Mouse (Mus musculus): ENCODE measurements around the gene Tmeff1. TPM values are rescaled to one million over a fixed set of nuclear protein-coding genes. Genes with fewer than 3 reads are reported as not detected.

Tmeff1 gene
- polyA plus RNA-seq, 1 experiment from 2014 or later = 93.4 TPM

DNA sequence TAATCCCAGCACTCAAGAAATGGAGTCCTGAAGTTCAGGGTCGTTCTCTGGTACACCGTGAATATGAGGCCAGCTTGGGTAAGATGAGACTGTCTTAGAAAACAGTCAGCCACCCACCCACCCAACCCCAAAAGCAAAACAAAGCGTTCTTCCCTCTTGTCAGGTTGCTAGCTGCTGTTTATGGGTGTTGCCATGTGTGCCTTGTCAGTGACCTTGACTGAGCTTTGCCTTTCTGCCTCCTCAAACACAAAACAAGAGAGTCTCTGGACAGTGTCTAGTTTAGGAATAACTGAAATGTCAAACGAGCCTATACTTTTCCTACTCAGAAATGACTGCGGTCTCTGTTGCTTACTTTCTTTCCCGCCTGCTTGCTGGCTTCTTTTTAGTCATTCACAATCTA is 37.3 kb downstream of the Tmeff1 start:
- 73% methylated on average over 6 of the region's 6 CpGs for WGBS

DNA sequence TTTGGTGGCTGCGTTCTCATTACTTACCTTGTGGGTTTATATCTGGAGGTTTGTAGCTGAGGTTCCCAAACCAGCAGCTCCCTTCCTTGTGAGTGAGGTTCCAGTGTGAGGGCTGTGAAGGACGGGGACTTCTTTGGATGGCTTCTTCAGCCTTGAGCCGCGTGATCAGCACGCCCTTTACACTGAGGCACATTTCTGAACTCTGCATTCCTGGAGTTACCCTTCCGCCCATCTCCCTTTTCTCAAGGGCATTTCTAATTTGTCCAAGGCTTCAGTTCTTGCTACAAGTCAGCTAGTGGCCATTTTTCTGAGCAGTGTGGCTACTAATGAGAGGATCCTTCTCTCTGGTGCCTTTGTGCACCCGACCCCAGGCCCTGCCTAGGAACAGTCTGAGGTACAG is 38.0 kb downstream of the Tmeff1 start:
- no peaks in the 10 kb centered on the region for H3K9me3 ChIP-seq (ENCODE audit: control insufficient read depth, low read length)
- no peak overlapping the region for H3K9ac ChIP-seq (ENCODE audit: low read depth, low read length)
- H3K27me3 ChIP-seq (ENCODE audit: control insufficient read depth, insufficient read depth, low read length) = no peaks in the 10 kb centered on the region
- 94% methylated on average over 7 of the region's 7 CpGs for WGBS
- H3K4me3 ChIP-seq (ENCODE audit: low read length) = no peak overlapping the region
- H3K4me1 ChIP-seq (ENCODE audit: control insufficient read depth, insufficient read depth, low read length) = no peaks in the 10 kb centered on the region
- no peak overlapping the region for H3K4me2 ChIP-seq (replicated peaks; ENCODE audit: low read depth, low read length)
- ATAC-seq (ENCODE audit: low FRiP score, low TSS enrichment) = no peak
- peaks cover 7% of the 10 kb centered on the region; the same call in 1 of the 2 replicates for H3K36me3 ChIP-seq (ENCODE audit: control insufficient read depth, insufficient read depth, low read length)
- no peak overlapping the region for H3K27ac ChIP-seq (ENCODE audit: low read depth, low read length)

More for the DNA sequence above, 37.3 kb downstream of the Tmeff1 start:
- Histone ChIP-seq H3K9ac (ENCODE audit: low read depth, low read length) (no peak overlapping the region), H3K9me3 (ENCODE audit: control insufficient read depth, low read length) (no peaks in the 10 kb centered on the region), H3K4me2 (replicated peaks; ENCODE audit: low read depth, low read length) (no peak overlapping the region), H3K27me3 (ENCODE audit: control insufficient read depth, insufficient read depth, low read length) (no peaks in the 10 kb centered on the region), H3K36me3 (ENCODE audit: control insufficient read depth, insufficient read depth, low read length) (peaks cover 9% of the 10 kb centered on the region), H3K4me1 (ENCODE audit: control insufficient read depth, insufficient read depth, low read length) (no peaks in the 10 kb centered on the region), H3K27ac (ENCODE audit: low read depth, low read length) (no peak overlapping the region), H3K4me3 (ENCODE audit: low read length) (no peak overlapping the region)
- ATAC-seq (ENCODE audit: low FRiP score, low TSS enrichment) = 0 out of 2 replicates have a peak, but pooled peaks have one; percentile 22

DNA sequence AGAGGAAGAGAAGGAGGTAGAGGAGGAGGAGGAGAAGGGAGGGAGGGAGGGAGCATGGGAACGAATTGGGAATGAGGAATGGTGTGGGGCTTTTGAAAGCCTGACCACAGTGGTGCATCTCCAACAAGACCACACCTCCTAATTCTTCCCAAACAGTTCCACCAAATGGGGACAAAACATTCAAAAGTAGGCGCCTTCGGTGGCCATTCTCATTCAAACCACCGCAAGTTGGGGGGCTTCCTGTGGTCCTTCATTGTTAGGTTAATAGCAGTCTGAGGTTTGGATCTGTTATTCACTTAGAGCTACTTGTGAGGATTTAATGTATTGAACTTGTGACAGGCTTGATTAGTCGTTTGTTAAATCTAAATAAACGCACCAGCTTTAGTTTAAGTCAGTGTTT is 40.0 kb downstream of the Tmeff1 start:
- Histone ChIP-seq H3K9ac (ENCODE audit: low read depth, low read length) (no peak overlapping the region), H3K4me2 (replicated peaks; ENCODE audit: low read depth, low read length) (no peak overlapping the region), H3K36me3 (ENCODE audit: control insufficient read depth, insufficient read depth, low read length) (peaks cover 6% of the 10 kb centered on the region; the same call in 1 of the 2 replicates), H3K9me3 (ENCODE audit: control insufficient read depth, low read length) (no peaks in the 10 kb centered on the region), H3K4me1 (ENCODE audit: control insufficient read depth, insufficient read depth, low read length) (no peaks in the 10 kb centered on the region), H3K4me3 (ENCODE audit: low read length) (no peak overlapping the region), H3K27ac (ENCODE audit: low read depth, low read length) (no peak overlapping the region), H3K27me3 (ENCODE audit: control insufficient read depth, insufficient read depth, low read length) (no peaks in the 10 kb centered on the region)
- WGBS = 75% methylated on average over 6 of the region's 6 CpGs
- ATAC-seq (ENCODE audit: low FRiP score, low TSS enrichment) = no peak

DNA sequence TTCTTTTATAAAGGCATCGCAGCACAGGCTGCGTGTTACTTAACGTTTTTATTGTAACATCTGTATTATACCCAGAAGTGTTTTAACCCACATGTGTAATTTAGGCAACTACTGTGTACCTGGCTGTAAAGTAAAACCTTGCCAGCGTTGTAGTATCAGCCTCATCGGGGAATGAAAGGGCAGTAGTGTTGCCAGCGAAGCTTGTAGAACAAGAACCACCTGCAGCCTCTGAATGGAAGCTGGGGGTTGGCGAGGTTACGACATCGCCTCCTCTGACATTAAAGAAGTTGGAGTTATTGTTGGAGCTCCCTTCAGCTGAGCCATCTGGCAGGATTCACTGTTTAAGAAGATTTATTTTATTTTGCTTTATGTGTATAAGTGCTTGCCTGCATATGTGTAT is 40.9 kb downstream of the Tmeff1 start:
- Histone ChIP-seq H3K4me3 (ENCODE audit: low read length) (no peak overlapping the region), H3K36me3 (ENCODE audit: control insufficient read depth, insufficient read depth, low read length) (peaks cover 4% of the 10 kb centered on the region; the same call in 1 of the 2 replicates), H3K27ac (ENCODE audit: low read depth, low read length) (no peak overlapping the region), H3K9ac (ENCODE audit: low read depth, low read length) (no peak overlapping the region), H3K9me3 (ENCODE audit: control insufficient read depth, low read length) (no peaks in the 10 kb centered on the region), H3K27me3 (ENCODE audit: control insufficient read depth, insufficient read depth, low read length) (no peaks in the 10 kb centered on the region), H3K4me1 (ENCODE audit: control insufficient read depth, insufficient read depth, low read length) (no peaks in the 10 kb centered on the region), H3K4me2 (replicated peaks; ENCODE audit: low read depth, low read length) (no peak overlapping the region)
- WGBS = 55% methylated on average over 9 of the region's 9 CpGs
- no peak for ATAC-seq (ENCODE audit: low FRiP score, low TSS enrichment)

DNA sequence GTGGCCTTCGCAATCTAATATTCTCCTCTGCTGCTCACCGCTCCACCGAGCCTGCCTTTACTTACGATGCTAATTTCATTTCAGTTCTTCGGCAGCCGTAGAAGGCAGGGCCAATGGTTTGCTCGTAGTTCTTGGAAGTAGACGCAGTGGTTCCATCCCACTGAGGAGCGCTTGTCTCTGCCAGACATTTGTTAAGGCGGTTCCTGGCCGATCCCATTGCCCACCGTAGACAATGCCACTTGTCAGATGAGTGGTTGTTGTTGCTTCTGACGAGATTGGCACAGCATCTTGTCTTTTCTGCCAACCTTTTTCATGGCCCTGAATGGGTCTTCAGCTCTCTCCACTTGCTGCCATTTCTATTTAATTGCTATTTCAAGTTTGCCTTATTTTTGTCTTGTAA is 44.5 kb downstream of the Tmeff1 start:
- Histone ChIP-seq H3K4me2 (replicated peaks; ENCODE audit: low read depth, low read length) (no peak overlapping the region), H3K9ac (ENCODE audit: low read depth, low read length) (no peak overlapping the region), H3K4me1 (ENCODE audit: control insufficient read depth, insufficient read depth, low read length) (peaks cover 16% of the 10 kb centered on the region; the same call in 1 of the 2 replicates), H3K36me3 (ENCODE audit: control insufficient read depth, insufficient read depth, low read length) (peaks cover 4% of the 10 kb centered on the region; the same call in 1 of the 2 replicates), H3K4me3 (ENCODE audit: low read length) (no peak overlapping the region), H3K27ac (ENCODE audit: low read depth, low read length) (no peak overlapping the region), H3K27me3 (ENCODE audit: control insufficient read depth, insufficient read depth, low read length) (no peaks in the 10 kb centered on the region), H3K9me3 (ENCODE audit: control insufficient read depth, low read length) (no peaks in the 10 kb centered on the region)
- 96% methylated on average over 13 of the region's 13 CpGs for WGBS
- no peak for ATAC-seq (ENCODE audit: low FRiP score, low TSS enrichment)

DNA sequence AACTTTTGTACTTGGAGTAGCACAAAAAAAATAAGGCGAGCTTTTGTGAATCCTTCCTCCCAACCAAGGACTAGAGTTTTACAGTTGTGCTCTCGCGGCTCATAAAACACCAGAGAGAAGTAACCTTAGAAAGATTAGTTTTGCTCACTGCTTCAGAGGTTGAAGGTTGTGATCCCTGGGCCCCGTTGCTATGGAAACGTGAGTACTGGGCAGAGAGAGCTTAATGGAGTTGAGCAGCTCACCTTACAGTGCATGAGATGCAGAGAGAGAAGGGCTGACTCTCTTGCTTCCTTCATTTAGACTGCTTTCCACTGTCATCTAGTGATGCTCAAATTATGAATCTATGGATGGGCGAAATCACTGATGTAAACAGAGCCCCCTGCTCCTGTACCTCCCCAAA is 48.6 kb downstream of the Tmeff1 start:
- no peak overlapping the region; the same call in 1 of the 2 replicates for H3K27ac ChIP-seq (ENCODE audit: low read depth, low read length)
- peak; percentile 92 for ATAC-seq (ENCODE audit: low FRiP score, low TSS enrichment)
- no peak overlapping the region for H3K4me3 ChIP-seq (ENCODE audit: low read length)
- WGBS = 21% methylated on average over 6 of the region's 6 CpGs
- peaks cover 16% of the 10 kb centered on the region; the same call in 1 of the 2 replicates for H3K4me1 ChIP-seq (ENCODE audit: control insufficient read depth, insufficient read depth, low read length)
- no peaks in the 10 kb centered on the region for H3K9me3 ChIP-seq (ENCODE audit: control insufficient read depth, low read length)
- H3K27me3 ChIP-seq (ENCODE audit: control insufficient read depth, insufficient read depth, low read length) = no peaks in the 10 kb centered on the region
- H3K36me3 ChIP-seq (ENCODE audit: control insufficient read depth, insufficient read depth, low read length) = peaks cover 22% of the 10 kb centered on the region; the same call in 1 of the 2 replicates
- no peak overlapping the region for H3K4me2 ChIP-seq (replicated peaks; ENCODE audit: low read depth, low read length)
- no peak overlapping the region for H3K9ac ChIP-seq (ENCODE audit: low read depth, low read length)

DNA sequence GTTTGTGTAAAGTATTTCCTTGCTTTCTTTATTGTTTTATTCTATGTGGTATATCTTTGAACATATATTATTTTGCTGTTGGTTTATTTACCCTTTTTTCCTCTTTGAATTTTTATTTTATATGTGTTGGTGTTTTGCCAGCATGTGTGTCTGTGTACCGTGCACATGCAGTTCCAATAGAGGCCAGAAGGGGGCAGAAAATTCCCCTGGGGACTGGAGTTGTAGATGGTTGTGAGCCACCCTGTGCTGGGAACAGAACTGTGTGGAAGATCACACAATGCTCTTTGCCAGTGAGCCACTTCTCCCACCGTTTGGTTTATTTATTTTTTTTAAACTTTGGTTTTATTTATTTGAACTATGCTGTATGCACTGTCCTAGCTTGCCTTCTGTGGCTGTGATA is 49.1 kb downstream of the Tmeff1 start:
- Histone ChIP-seq H3K9ac (ENCODE audit: low read depth, low read length) (no peak overlapping the region), H3K4me1 (ENCODE audit: control insufficient read depth, insufficient read depth, low read length) (peaks cover 16% of the 10 kb centered on the region; the same call in 1 of the 2 replicates), H3K9me3 (ENCODE audit: control insufficient read depth, low read length) (no peaks in the 10 kb centered on the region), H3K27me3 (ENCODE audit: control insufficient read depth, insufficient read depth, low read length) (no peaks in the 10 kb centered on the region), H3K27ac (ENCODE audit: low read depth, low read length) (peak overlapping the region; percentile 24; the same call in 1 of the 2 replicates), H3K36me3 (ENCODE audit: control insufficient read depth, insufficient read depth, low read length) (peaks cover 23% of the 10 kb centered on the region; the same call in 1 of the 2 replicates), H3K4me3 (ENCODE audit: low read length) (no peak overlapping the region), H3K4me2 (replicated peaks; ENCODE audit: low read depth, low read length) (no peak overlapping the region)
- peak; percentile 26; the same call in 1 of the 2 replicates for ATAC-seq (ENCODE audit: low FRiP score, low TSS enrichment)
- WGBS = 60% methylated on average over 2 of the region's 2 CpGs

DNA sequence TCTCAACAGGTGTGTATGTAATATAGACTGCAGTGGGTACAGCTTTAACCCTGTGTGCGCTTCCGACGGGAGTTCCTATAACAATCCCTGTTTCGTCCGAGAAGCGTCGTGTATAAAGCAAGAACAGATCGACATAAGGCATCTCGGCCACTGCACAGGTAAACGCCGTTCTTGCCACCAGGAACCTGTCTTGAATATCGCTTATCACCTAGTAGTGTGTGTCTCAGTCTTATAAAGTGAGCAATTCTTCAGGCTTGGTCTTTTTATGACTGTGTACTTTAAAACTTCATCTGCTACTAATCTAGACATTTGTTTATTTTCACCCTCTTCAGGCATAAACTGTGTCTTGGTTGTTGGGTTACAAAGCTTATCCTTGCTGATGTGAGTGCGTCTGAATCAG is 51.9 kb downstream of the Tmeff1 start:
- ATAC-seq (ENCODE audit: low FRiP score, low TSS enrichment) = no peak
- 93% methylated on average over 13 of the region's 13 CpGs for WGBS
- Histone ChIP-seq H3K36me3 (ENCODE audit: control insufficient read depth, insufficient read depth, low read length) (peaks cover 41% of the 10 kb centered on the region), H3K4me3 (ENCODE audit: low read length) (no peak overlapping the region), H3K27ac (ENCODE audit: low read depth, low read length) (no peak overlapping the region), H3K9ac (ENCODE audit: low read depth, low read length) (no peak overlapping the region), H3K27me3 (ENCODE audit: control insufficient read depth, insufficient read depth, low read length) (no peaks in the 10 kb centered on the region), H3K9me3 (ENCODE audit: control insufficient read depth, low read length) (no peaks in the 10 kb centered on the region), H3K4me1 (ENCODE audit: control insufficient read depth, insufficient read depth, low read length) (peaks cover 8% of the 10 kb centered on the region; the same call in 1 of the 2 replicates), H3K4me2 (replicated peaks; ENCODE audit: low read depth, low read length) (no peak overlapping the region)

DNA sequence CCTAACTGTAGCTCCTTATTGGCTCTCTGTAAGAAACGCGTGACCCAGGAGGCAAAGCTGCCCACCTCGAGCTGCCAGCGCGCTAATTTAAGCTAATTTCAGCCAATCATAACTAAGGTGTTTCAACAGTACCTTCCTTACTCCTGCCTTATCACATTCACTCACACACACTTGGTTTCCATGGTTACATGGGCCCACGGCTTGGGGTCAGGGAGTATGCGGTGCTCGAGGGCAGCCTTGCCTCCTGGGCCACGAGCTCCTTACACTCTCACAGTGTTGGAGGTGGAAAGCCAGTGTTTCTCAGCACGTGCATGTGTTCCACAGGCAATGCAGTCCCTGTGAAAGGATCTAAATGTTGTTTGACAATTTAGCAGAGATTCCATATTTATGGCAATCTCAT is 53.2 kb downstream of the Tmeff1 start:
- Histone ChIP-seq H3K4me3 (ENCODE audit: low read length) (no peak overlapping the region), H3K36me3 (ENCODE audit: control insufficient read depth, insufficient read depth, low read length) (peaks cover 46% of the 10 kb centered on the region), H3K27ac (ENCODE audit: low read depth, low read length) (no peak overlapping the region), H3K27me3 (ENCODE audit: control insufficient read depth, insufficient read depth, low read length) (no peaks in the 10 kb centered on the region), H3K9ac (ENCODE audit: low read depth, low read length) (no peak overlapping the region), H3K9me3 (ENCODE audit: control insufficient read depth, low read length) (no peaks in the 10 kb centered on the region), H3K4me1 (ENCODE audit: control insufficient read depth, insufficient read depth, low read length) (no peaks in the 10 kb centered on the region; the same call in 1 of the 2 replicates), H3K4me2 (replicated peaks; ENCODE audit: low read depth, low read length) (no peak overlapping the region)
- WGBS = 71% methylated on average over 10 of the region's 10 CpGs
- ATAC-seq (ENCODE audit: low FRiP score, low TSS enrichment) = no peak

Measured in kidney, embryonic 14.5 days (tissue).